Mouse (Mus musculus): ENCODE data around the gene Slc35a2. TPM values are rescaled to one million over a fixed set of nuclear protein-coding genes. Genes with fewer than 3 reads are reported as not detected.

Gene Slc35a2
- polyA plus RNA-seq, 1 experiment, result 34.7 TPM

DNA sequence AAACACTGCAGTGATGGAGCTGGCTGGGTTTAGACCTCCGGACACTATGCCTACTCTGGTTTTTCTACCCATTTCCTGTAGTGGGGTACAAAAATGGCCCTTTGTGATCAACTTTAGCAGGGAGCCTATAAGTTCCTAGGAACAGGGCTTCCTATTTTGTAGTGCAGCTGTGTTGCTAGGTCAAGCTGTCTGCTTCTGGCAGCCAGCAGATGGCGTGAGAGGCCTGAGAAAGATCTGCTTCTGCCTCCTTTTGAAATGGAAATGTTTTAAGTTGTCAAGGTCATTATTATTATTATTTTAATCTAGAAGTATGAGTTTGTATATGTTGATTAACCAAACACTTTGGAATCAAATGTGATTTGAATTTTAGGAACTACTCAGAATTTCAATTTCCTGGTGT is 29.2 kb upstream of the Slc35a2 start:
- peak in 1 of 2 experiments; percentile 51 for DNase-seq (ENCODE audit: low read depth in 1 of 2, low spot score in 2 of 2)
- 27% methylated on average over 2 of the region's 2 CpGs for WGBS
- no peak overlapping the region for H3K27ac ChIP-seq (ENCODE audit: insufficient read depth, low read length)
- no peaks in the 10 kb centered on the region for H3K27me3 ChIP-seq (ENCODE audit: control insufficient read depth, insufficient read depth, low read length)
- H3K36me3 ChIP-seq (ENCODE audit: control insufficient read depth, insufficient read depth, low read length), result peaks cover 4% of the 10 kb centered on the region
- no peak overlapping the region for H3K4me3 ChIP-seq (ENCODE audit: extremely low read depth, insufficient read depth, insufficient read length)
- TF ChIP-seq POLR2A (IDR thresholded peaks at IDR 0.05; ENCODE audit: low read depth, low read length) (no peak), CTCF (IDR thresholded peaks at IDR 0.05; ENCODE audit: extremely low read depth, insufficient read depth, insufficient read length, insufficient replicate concordance) (peak; percentile 57; the same call in 1 of the 2 replicates)
- no peaks in the 10 kb centered on the region for H3K4me1 ChIP-seq (ENCODE audit: control insufficient read depth, insufficient read depth, insufficient read length)

DNA sequence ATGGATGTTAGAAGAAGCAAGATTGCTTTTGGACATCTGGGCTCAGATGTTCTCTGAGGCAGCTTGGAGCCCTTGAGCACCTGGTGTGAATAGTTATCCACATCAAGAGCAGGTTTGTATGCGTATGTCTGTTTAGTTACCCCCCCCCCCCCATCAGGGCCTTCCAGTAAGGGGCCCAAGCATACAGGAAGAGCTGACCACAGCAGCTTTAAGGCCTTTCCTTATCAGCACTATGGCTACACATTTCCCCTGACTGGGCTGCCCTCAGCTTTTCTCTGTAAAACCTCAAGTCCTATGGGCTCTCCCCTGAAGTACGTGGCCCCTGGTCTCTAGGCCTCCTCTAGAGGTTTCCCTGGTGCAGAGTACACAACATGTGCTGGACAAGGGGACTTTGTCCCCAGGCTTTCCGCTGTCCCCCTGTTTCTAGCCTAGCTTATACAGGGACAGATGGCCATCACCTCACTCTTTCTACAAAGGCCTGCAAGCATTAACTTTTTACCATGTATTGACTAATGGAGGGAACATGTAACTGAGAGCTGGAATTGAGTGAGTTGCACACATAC is 24.6 kb upstream of the Slc35a2 start:
- TF ChIP-seq POLR2A (IDR thresholded peaks at IDR 0.05; ENCODE audit: low read depth, low read length), result no peak
- TF ChIP-seq CTCF (IDR thresholded peaks at IDR 0.05; ENCODE audit: extremely low read depth, insufficient read depth, insufficient read length, insufficient replicate concordance), result no peak
- Histone ChIP-seq H3K4me3 (ENCODE audit: extremely low read depth, insufficient read depth, insufficient read length) (no peak overlapping the region), H3K27ac (ENCODE audit: insufficient read depth, low read length) (no peak overlapping the region), H3K36me3 (ENCODE audit: control insufficient read depth, insufficient read depth, low read length) (peaks cover 1% of the 10 kb centered on the region; the same call in 1 of the 2 replicates), H3K4me1 (ENCODE audit: control insufficient read depth, insufficient read depth, insufficient read length) (peaks cover 5% of the 10 kb centered on the region; the same call in 1 of the 2 replicates), H3K27me3 (ENCODE audit: control insufficient read depth, insufficient read depth, low read length) (no peaks in the 10 kb centered on the region)
- 73% methylated on average over 3 of the region's 3 CpGs for WGBS
- DNase-seq (ENCODE audit: low read depth in 1 of 2, low spot score in 2 of 2), result no peak

GRCm38 (mm10) chrX:7863181-7863580 is 20.6 kb upstream of the Slc35a2 start:
- 62% methylated on average over 1 of the region's 1 CpGs for WGBS
- peaks cover 14% of the 10 kb centered on the region for H3K4me1 ChIP-seq (ENCODE audit: control insufficient read depth, insufficient read depth, insufficient read length)

GRCm38 (mm10) chrX:7864551-7864950 is 19.3 kb upstream of the Slc35a2 start:
- WGBS, result 43% methylated on average over 3 of the region's 3 CpGs
- H3K36me3 ChIP-seq (ENCODE audit: control insufficient read depth, insufficient read depth, low read length), result peaks cover 4% of the 10 kb centered on the region
- no peaks in the 10 kb centered on the region for H3K27me3 ChIP-seq (ENCODE audit: control insufficient read depth, insufficient read depth, low read length)
- peak in 1 of 2 experiments; percentile 5 for DNase-seq (ENCODE audit: low read depth in 1 of 2, low spot score in 2 of 2)
- H3K27ac ChIP-seq (ENCODE audit: insufficient read depth, low read length), result peak overlapping the region; percentile 83
- TF ChIP-seq CTCF (IDR thresholded peaks at IDR 0.05; ENCODE audit: extremely low read depth, insufficient read depth, insufficient read length, insufficient replicate concordance) (no peak), POLR2A (IDR thresholded peaks at IDR 0.05; ENCODE audit: low read depth, low read length) (no peak)
- peaks cover 16% of the 10 kb centered on the region for H3K4me1 ChIP-seq (ENCODE audit: control insufficient read depth, insufficient read depth, insufficient read length)
- no peak overlapping the region for H3K4me3 ChIP-seq (ENCODE audit: extremely low read depth, insufficient read depth, insufficient read length)

More at GRCm38 (mm10) chrX:7863181-7863580, 20.6 kb upstream of the Slc35a2 start:
- no peak for DNase-seq (ENCODE audit: low read depth in 1 of 2, low spot score in 2 of 2)
- no peaks in the 10 kb centered on the region for H3K27me3 ChIP-seq (ENCODE audit: control insufficient read depth, insufficient read depth, low read length)
- H3K36me3 ChIP-seq (ENCODE audit: control insufficient read depth, insufficient read depth, low read length), result peaks cover 4% of the 10 kb centered on the region
- TF ChIP-seq CTCF (IDR thresholded peaks at IDR 0.05; ENCODE audit: extremely low read depth, insufficient read depth, insufficient read length, insufficient replicate concordance) (no peak), POLR2A (IDR thresholded peaks at IDR 0.05; ENCODE audit: low read depth, low read length) (no peak)
- H3K4me3 ChIP-seq (ENCODE audit: extremely low read depth, insufficient read depth, insufficient read length), result no peak overlapping the region
- peak overlapping the region; percentile 38; the same call in 1 of the 2 replicates for H3K27ac ChIP-seq (ENCODE audit: insufficient read depth, low read length)

DNA sequence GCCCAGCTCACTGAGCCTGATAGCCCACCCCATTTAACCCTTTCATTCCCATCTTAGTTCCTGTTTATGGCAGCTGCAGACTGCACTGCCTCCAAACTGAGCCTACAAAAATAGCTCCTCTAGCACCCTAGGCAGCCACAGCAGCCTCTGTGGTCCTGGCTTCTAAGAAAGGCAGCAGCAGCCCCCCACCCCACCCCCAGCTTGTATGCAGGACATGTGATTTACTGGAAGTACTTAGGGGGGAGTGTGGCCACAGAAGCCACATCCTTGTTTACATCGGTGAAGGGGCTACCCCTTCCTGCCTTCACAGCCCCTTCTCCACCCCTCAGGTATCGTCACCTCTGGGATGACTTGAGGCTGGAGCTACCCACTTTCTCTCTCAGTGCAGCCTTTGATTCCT is 18.5 kb upstream of the Slc35a2 start:
- H3K4me1 ChIP-seq (ENCODE audit: control insufficient read depth, insufficient read depth, insufficient read length), result peaks cover 16% of the 10 kb centered on the region
- peak overlapping the region; percentile 83 for H3K27ac ChIP-seq (ENCODE audit: insufficient read depth, low read length)
- 29% methylated on average over 2 of the region's 2 CpGs for WGBS
- DNase-seq (ENCODE audit: low read depth in 1 of 2, low spot score in 2 of 2), result peak in 1 of 2 experiments; percentile 17
- no peak overlapping the region for H3K4me3 ChIP-seq (ENCODE audit: extremely low read depth, insufficient read depth, insufficient read length)
- no peak for TF ChIP-seq CTCF (IDR thresholded peaks at IDR 0.05; ENCODE audit: extremely low read depth, insufficient read depth, insufficient read length, insufficient replicate concordance)
- no peak for TF ChIP-seq POLR2A (IDR thresholded peaks at IDR 0.05; ENCODE audit: low read depth, low read length)
- H3K36me3 ChIP-seq (ENCODE audit: control insufficient read depth, insufficient read depth, low read length), result peaks cover 4% of the 10 kb centered on the region
- no peaks in the 10 kb centered on the region for H3K27me3 ChIP-seq (ENCODE audit: control insufficient read depth, insufficient read depth, low read length)

GRCm38 (mm10) chrX:7865786-7866185 is 18.0 kb upstream of the Slc35a2 start:
- H3K27ac ChIP-seq (ENCODE audit: insufficient read depth, low read length), result peak overlapping the region; percentile 83
- no peak for DNase-seq (ENCODE audit: low read depth in 1 of 2, low spot score in 2 of 2)

DNA sequence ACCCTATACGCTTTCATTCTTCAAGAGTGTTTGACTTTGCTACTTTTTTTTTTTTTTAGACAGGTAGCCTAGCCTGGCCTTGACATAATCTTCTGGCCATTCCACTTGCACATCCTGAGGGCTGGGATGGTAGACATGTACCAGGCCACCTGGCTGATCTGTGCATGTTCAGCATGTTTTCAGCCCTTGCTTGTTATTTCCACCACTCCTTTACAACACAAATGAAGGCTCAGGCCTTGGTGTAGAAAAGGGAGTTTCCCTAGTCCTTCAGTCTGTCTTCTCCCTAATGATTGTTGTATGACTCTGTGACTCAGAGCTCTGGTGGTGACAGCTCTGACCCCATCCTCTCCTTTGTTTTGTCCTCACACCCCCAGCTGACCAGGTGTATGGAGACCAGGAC is 16.7 kb upstream of the Slc35a2 start:
- TF ChIP-seq CTCF (IDR thresholded peaks at IDR 0.05; ENCODE audit: extremely low read depth, insufficient read depth, insufficient read length, insufficient replicate concordance) (no peak), POLR2A (IDR thresholded peaks at IDR 0.05; ENCODE audit: low read depth, low read length) (no peak)
- no peak overlapping the region for H3K4me3 ChIP-seq (ENCODE audit: extremely low read depth, insufficient read depth, insufficient read length)
- peaks cover 13% of the 10 kb centered on the region for H3K4me1 ChIP-seq (ENCODE audit: control insufficient read depth, insufficient read depth, insufficient read length)
- no peaks in the 10 kb centered on the region for H3K27me3 ChIP-seq (ENCODE audit: control insufficient read depth, insufficient read depth, low read length)
- no peak for DNase-seq (ENCODE audit: low read depth in 1 of 2, low spot score in 2 of 2)
- no peak overlapping the region for H3K27ac ChIP-seq (ENCODE audit: insufficient read depth, low read length)
- H3K36me3 ChIP-seq (ENCODE audit: control insufficient read depth, insufficient read depth, low read length), result peaks cover 6% of the 10 kb centered on the region
- 72% methylated on average over 1 of the region's 1 CpGs for WGBS

More at GRCm38 (mm10) chrX:7865786-7866185, 18.0 kb upstream of the Slc35a2 start:
- no peak overlapping the region for H3K4me3 ChIP-seq (ENCODE audit: extremely low read depth, insufficient read depth, insufficient read length)
- 29% methylated on average over 2 of the region's 2 CpGs for WGBS
- H3K27me3 ChIP-seq (ENCODE audit: control insufficient read depth, insufficient read depth, low read length), result no peaks in the 10 kb centered on the region
- peaks cover 4% of the 10 kb centered on the region for H3K36me3 ChIP-seq (ENCODE audit: control insufficient read depth, insufficient read depth, low read length)
- peaks cover 16% of the 10 kb centered on the region for H3K4me1 ChIP-seq (ENCODE audit: control insufficient read depth, insufficient read depth, insufficient read length)
- TF ChIP-seq CTCF (IDR thresholded peaks at IDR 0.05; ENCODE audit: extremely low read depth, insufficient read depth, insufficient read length, insufficient replicate concordance) (no peak), POLR2A (IDR thresholded peaks at IDR 0.05; ENCODE audit: low read depth, low read length) (no peak)
